Mouse (Mus musculus): ENCODE results near the gene Ptch1. TPM values are rescaled to one million over a fixed set of nuclear protein-coding genes. Genes with fewer than 3 reads are reported as not detected.

Gene Ptch1
- polyA plus RNA-seq, 1 experiment, result 27.8 TPM

GRCm38 (mm10) chr13:63541510-63541909 lies 31.9 kb downstream of the Ptch1 start:
- no peak for DNase-seq (ENCODE audit: extremely low spot score in 1 of 2, low spot score in 1 of 2)

DNA sequence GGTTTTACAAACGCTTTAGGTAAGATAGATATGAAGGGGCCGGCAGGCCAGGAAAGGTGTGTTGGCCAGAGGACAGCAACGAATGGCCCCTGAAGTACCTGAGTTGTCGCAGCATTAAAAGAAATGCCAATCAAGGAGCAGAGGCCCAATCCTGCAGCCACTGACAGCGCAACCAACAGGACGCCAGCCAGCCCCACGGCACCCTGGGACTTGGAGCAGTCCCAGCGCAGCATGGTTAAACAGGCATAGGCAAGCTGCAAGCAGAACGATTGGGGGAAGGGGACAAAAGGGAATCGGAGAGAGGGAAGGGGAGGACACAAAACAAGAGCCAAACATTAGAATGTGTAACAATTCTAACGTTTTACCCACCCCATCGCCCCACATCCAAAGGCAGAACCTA lies 32.8 kb downstream of the Ptch1 start:
- no peak for DNase-seq (ENCODE audit: extremely low spot score in 1 of 2, low spot score in 1 of 2)

- DNase-seq (ENCODE audit: extremely low spot score in 1 of 2, low spot score in 1 of 2), result no peak
These were observed 38.4 kb downstream of the Ptch1 start for GRCm38 (mm10) chr13:63534981-63535380.

DNA sequence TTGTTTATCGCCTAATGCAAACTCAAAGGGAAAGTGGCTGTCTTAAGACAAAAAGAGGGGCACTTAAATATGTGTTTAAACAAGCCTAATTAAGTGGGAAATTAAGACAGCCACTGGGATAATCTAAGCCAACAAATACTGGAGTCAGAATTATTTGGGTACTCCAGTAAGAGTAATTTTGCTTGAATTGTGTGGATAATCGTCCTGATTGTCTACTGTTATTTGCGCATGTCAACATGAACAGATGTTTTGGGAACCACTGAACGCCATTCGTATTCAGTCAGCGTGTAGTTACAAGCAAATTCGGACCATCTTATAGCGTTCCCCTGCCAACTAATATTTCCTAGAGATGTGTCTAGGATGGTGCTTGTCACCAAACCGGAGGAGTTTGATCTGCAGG lies 42.5 kb downstream of the Ptch1 start:
- no peak for DNase-seq (ENCODE audit: extremely low spot score in 1 of 2, low spot score in 1 of 2)

DNA sequence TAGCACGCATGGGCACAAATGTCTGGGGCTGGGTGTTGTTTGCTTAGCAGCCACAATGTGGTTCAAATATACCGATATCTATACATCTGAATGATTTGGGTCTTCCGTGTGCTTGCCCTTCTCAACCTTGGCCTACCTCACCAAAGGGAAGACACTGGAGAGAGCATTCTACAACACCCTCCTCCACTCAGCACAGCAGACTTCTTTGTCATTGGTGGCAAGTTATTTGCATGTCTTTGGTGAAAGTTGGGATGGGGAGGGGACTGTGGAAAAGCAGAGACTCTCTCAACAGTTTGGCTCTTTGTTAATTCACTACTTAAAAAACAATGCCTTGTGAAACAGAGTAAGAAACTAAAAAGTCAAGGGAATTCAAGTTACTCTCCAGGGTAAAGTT lies 43.0 kb downstream of the Ptch1 start:
- DNase-seq (ENCODE audit: extremely low spot score in 1 of 2, low spot score in 1 of 2), result no peak

DNA sequence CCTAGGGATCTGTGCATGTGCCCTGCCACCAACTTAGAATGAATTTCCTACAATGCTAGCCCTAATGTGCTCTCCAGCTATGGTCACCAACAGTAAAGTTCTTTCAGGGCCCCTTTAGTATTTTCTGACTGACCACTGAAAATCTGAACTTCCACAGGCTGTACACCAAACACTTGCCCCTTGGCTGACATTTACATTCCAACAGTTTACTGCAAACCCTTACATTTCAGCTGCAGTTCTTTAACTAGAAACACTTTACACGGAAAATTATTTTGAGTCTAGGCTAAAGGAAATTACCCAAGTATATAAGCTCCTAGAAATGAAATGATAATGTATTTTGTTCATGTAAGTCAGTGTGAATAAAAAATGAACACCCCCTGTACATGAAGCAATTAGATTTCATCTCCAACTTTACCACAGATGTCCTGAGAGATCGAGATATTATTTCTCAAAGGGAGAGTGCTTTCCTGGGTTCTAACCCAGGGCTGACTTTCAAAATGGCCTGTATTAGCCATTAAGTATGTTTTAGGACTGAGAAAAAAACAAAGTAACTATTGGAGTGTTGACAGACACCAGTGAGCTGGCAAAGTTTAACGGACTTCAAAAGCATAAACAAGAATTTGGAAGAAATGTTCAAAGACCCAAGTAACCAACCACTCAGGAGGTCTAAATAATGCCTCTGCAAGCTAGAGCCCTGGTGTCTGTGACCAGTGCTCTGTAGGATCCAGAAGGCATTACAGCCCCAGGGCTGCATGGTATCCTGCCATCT lies 43.6 kb downstream of the Ptch1 start:
- DNase-seq (ENCODE audit: extremely low spot score in 1 of 2, low spot score in 1 of 2), result no peak

DNA sequence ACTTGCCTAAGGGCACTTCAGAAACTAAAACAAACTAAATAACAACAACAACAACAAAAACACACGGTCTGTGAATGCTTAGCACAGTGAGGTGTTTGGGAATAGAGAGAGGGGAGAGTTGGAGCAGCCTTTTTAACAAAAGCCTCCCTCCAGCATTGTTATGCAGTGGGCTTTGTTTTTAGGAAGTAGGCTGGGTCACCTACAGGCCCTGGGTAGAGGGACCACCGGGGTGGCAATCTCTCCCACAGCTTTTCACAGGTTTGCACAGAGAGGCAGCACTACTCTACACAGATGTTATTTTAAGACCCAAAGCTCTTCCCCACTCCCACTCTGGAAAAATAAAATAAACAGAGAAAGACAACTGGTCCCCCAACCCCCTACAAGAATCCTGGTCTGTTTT lies 44.5 kb downstream of the Ptch1 start:
- no peak for DNase-seq (ENCODE audit: extremely low spot score in 1 of 2, low spot score in 1 of 2)

DNA sequence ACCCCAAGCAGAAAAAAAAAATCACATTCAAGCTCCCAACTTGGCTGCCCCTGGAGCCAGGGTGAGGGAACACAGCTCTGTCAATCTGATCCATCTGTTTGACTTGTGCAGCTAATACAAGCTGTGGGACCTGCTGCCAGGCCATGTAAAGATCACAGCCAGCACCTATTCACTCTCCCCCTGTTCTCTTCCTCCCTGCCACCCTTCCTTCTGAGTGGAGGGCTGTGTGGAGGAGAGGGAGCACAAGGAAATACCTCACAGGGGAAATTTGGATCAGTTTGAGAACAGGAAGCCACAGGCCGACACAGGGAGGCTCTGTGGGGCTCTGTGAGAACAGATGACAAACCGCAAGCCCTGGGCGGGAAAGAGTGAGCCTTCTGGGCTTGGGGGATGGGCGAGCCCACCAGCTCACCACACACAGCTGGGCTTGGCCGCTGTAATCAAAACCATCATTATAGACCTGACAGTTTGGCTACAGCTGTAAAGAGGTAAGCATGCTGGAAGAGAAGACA lies 45.2 kb downstream of the Ptch1 start:
- no peak for DNase-seq (ENCODE audit: extremely low spot score in 1 of 2, low spot score in 1 of 2)

- no peak for DNase-seq (ENCODE audit: extremely low spot score in 1 of 2, low spot score in 1 of 2)
These were observed 47.7 kb downstream of the Ptch1 start for GRCm38 (mm10) chr13:63525571-63526197.

GRCm38 (mm10) chr13:63524608-63525570 lies 48.5 kb downstream of the Ptch1 start:
- DNase-seq (ENCODE audit: extremely low spot score in 1 of 2, low spot score in 1 of 2), result no peak

DNA sequence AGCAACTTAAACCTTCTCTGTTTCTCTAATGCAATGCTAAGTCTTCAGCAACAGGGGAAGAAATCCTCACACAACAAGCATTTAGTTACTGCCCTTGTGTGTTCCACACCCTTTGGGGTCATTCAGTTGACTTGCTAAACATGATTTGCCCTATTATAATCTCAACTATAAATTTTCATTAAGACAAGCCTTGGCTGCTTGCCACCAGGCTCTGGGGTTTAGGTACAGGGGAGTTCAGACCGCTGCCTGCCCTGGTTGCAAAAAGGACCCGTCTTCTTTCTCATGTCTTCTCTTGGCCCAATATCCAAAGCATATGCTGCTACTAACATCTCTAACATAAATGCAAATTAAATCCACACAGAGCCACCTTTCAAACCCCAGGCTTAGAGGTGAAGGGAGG lies 49.3 kb downstream of the Ptch1 start:
- no peak for DNase-seq (ENCODE audit: extremely low spot score in 1 of 2, low spot score in 1 of 2)

GRCm38 (mm10) chr13:63522832-63523231 lies 50.6 kb downstream of the Ptch1 start:
- no peak for DNase-seq (ENCODE audit: extremely low spot score in 1 of 2, low spot score in 1 of 2)

GRCm38 (mm10) chr13:63520110-63520509 lies 53.3 kb downstream of the Ptch1 start:
- no peak for DNase-seq (ENCODE audit: extremely low spot score in 1 of 2, low spot score in 1 of 2)

GRCm38 (mm10) chr13:63516535-63516934 lies 56.9 kb downstream of the Ptch1 start:
- DNase-seq (ENCODE audit: extremely low spot score in 1 of 2, low spot score in 1 of 2), result no peak

DNA sequence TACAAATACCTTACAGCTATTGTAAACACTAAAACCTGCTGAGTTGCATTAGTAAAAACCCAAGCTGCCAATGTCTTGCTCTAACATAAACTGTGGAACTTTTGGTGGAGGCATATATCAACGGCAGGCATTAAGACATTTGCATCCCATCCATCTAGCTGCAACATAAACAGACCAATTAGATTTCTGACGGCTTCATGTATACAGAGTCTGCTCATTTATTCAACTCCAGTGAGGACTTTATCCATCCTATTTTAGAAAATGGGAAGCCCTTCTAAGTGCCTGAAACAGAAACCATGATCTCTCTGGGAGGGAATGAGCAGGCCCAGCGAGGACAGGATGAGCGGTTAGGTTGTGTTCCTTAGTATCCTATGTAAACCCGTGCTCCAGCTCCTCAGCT lies 57.9 kb downstream of the Ptch1 start:
- no peak for DNase-seq (ENCODE audit: extremely low spot score in 1 of 2, low spot score in 1 of 2)

DNA sequence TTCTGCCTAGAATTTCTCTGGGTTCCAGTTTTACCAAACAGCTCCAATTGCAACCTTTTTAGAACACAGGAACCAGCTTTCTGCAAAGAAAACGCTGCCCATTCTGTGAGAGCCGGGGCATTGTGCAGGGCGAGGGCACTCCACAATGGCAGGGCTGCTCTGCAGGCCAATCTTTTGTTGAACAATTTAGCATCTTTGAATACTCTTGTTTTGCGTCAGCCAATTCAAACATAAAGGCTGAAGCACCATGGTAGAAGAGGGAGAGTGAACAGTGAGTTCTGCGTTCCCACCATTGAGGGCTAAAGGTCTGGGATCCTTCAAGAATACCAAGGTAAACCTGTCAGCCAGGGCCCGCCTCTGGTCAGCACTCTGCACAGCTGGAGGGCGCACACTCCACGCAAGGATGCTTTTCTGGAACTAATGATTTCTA lies 58.5 kb downstream of the Ptch1 start:
- DNase-seq (ENCODE audit: extremely low spot score in 1 of 2, low spot score in 1 of 2), result no peak

DNA sequence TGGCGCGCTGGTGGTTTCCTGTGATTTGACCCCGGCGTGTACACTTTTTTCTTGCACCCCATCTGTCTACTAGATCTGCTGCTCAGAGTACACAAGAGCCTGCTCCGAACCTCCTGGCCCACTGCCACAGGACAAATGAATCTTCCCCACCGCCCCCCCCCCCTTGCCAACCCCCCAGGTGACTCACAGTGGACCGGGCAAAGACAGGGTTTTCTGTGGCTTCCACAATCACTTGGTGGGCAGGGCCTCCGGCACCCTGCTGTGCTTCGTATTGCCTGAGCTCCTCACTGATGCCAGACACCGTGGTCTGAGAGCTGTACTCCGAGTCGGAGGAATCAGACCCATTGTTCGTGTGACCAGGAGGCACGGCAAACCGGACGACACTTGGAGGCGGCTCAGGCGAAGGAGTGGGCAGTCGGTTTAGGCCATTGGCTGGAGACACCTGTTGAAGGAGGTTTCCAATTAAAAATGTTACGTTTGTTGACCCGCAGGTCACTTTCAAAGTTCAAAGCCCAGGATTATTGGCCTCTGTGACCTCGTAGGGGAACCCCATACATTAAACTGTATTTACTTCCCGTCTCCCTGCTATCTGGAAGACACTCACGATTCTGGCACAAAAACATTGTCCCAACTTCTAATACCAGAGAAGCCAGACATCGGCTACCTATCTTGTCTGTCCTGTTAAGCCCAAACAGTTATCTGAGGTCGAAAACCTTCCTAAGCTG lies 59.9 kb downstream of the Ptch1 start:
- no peak for DNase-seq (ENCODE audit: extremely low spot score in 1 of 2, low spot score in 1 of 2)

DNA sequence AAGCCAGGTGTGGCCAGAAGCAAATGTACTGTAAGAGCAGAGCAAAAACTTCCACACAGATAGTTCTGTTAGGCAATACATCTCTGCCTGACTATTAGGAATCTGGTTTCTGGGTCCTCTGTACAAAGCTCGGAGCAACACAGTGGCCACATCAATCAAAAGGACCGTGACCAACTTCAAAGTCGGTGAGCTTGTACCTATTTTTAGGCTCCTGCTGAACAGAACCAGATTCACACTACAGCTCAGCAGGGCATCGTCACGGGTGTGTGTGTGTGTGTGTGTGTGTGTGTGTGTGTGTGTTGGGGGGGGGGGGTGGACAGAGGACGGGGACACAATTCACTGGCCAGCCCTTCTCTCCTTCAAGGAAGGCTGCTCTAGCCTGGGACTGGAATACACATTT lies 61.0 kb downstream of the Ptch1 start:
- DNase-seq (ENCODE audit: extremely low spot score in 1 of 2, low spot score in 1 of 2), result no peak

DNA sequence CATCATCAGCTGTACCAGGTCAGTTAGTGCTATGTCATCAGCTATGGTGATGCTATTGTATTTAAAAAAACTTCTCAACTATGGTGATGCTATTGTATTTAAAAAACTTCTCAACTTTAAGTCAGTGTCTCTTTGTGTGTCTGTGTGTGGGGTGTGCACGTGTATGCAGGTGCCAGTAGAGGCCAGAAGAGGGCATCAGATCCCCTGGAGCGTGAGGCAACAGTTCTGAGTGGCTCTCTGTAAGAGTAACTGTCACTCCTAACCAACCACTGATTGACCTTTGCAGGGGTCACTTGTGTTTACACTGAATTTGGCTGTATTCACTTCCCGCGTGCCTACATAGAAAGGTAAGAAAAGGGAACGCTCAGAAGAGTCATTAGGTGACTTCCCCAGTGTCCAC lies 65.6 kb downstream of the Ptch1 start:
- DNase-seq (ENCODE audit: extremely low spot score in 1 of 2, low spot score in 1 of 2), result no peak

DNA sequence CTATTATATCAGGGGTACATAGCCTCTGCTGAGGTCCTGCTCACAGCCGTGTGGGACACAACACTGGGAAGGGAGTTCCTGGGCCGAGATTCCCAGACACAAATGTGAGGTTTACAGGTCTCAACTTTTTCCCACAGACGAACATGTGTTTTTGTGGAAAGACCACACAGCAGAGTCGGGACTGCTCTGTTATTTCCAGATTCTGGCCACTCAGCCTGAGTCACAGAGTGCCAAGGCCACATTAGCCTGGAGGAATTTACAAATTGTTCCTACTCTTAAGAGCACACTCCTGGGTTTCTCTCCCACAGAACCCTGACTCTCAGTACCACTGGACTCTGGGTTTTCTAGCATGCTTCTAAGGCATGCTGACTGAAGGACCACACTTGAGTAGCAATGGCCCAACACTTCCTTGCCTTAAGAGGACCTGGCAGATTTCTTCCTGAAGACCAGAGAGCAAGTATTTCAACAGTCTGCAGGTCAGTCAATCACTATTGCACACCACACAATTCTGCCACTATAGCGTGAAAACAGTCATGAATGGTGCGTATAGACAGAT lies 66.3 kb downstream of the Ptch1 start:
- no peak for DNase-seq (ENCODE audit: extremely low spot score in 1 of 2, low spot score in 1 of 2)
